ENCODE assay signal across 8 mouse cellular contexts in genomic region chr2:73585347-73585831, GRCm38 (mm10). TPM values are rescaled to one million over a fixed set of nuclear protein-coding genes. Genes with fewer than 3 reads are reported as not detected.
DNase-seq lines count a peak whose midpoint lies in the region; ATAC-seq lines count a peak whose summit lies in the region.

No protein-coding gene starts in this region.

- peaks cover 21% of the 10 kb centered on the region for H3K4me1 ChIP-seq in embryonic facial prominence, embryonic 13.5 days
- H3K4me1 ChIP-seq in hindbrain, embryonic 13.5 days (replicated peaks), result peaks cover 20% of the 10 kb centered on the region
- peaks cover 4% of the 10 kb centered on the region for H3K4me1 ChIP-seq in liver, embryonic 11.5 days (replicated peaks; ENCODE audit: control insufficient read depth, insufficient read depth, low read length)
- peaks cover 12% of the 10 kb centered on the region; the same call in 1 of the 2 replicates for H3K4me1 ChIP-seq in stomach, embryonic 14.5 days (ENCODE audit: control insufficient read depth, insufficient read depth, low read length)

- peak overlapping the region; percentile 63 for H3K9ac ChIP-seq in embryonic facial prominence, embryonic 13.5 days
- H3K9ac ChIP-seq in hindbrain, embryonic 13.5 days, result peak overlapping the region; percentile 60
- peak overlapping the region; percentile 48; the same call in 1 of the 2 replicates for H3K9ac ChIP-seq in liver, embryonic 11.5 days (ENCODE audit: low read depth, low read length)
- peak overlapping the region; percentile 18; the same call in 1 of the 2 replicates for H3K9ac ChIP-seq in stomach, embryonic 14.5 days (replicated peaks; ENCODE audit: low read depth, low read length)

- peak overlapping the region; percentile 67 for H3K4me2 ChIP-seq in embryonic facial prominence, embryonic 13.5 days
- peak overlapping the region; percentile 62 for H3K4me2 ChIP-seq in hindbrain, embryonic 13.5 days
- peak overlapping the region; percentile 86 for H3K4me2 ChIP-seq in liver, embryonic 11.5 days
- H3K4me2 ChIP-seq in stomach, embryonic 14.5 days (replicated peaks; ENCODE audit: low read depth, low read length), result peak overlapping the region; percentile 51

- peak overlapping the region; percentile 46 for H3K4me3 ChIP-seq in embryonic facial prominence, embryonic 13.5 days
- peak overlapping the region; percentile 40 for H3K4me3 ChIP-seq in hindbrain, embryonic 13.5 days
- peak overlapping the region; percentile 54 for H3K4me3 ChIP-seq in liver, embryonic 11.5 days (ENCODE audit: low read depth, low read length)
- H3K4me3 ChIP-seq in stomach, embryonic 14.5 days (ENCODE audit: low read depth, low read length), result peak overlapping the region; percentile 39

- H3K27ac ChIP-seq in embryonic facial prominence, embryonic 13.5 days, result 0 out of 2 replicates have a peak overlapping the region, but pooled peaks have one; percentile 1
- no peak overlapping the region; the same call in 1 of the 2 replicates for H3K27ac ChIP-seq in hindbrain, embryonic 13.5 days
- no peak overlapping the region for H3K27ac ChIP-seq in liver, embryonic 11.5 days (ENCODE audit: low read depth, low read length)
- H3K27ac ChIP-seq in stomach, embryonic 14.5 days (ENCODE audit: low read length), result peak overlapping the region; percentile 49; the same call in 1 of the 2 replicates

- WGBS in embryonic facial prominence, embryonic 13.5 days, result 12% methylated on average over 12 of the region's 12 CpGs
- WGBS in hindbrain, embryonic 13.5 days, result 14% methylated on average over 12 of the region's 12 CpGs
- WGBS in liver, embryonic 11.5 days, result 15% methylated on average over 12 of the region's 12 CpGs
- WGBS in stomach, embryonic 14.5 days, result 11% methylated on average over 12 of the region's 12 CpGs

- H3K9me3 ChIP-seq in embryonic facial prominence, embryonic 13.5 days, result no peaks in the 10 kb centered on the region
- no peaks in the 10 kb centered on the region for H3K9me3 ChIP-seq in hindbrain, embryonic 13.5 days
- H3K9me3 ChIP-seq in liver, embryonic 11.5 days (ENCODE audit: control insufficient read depth, low read length), result no peaks in the 10 kb centered on the region
- no peaks in the 10 kb centered on the region for H3K9me3 ChIP-seq in stomach, embryonic 14.5 days (ENCODE audit: control insufficient read depth, low read depth, low read length)

- DNase-seq in cerebellum, adult 8-10 months, result no peak
- DNase-seq in 3T3-L1 (ENCODE audit: low read depth, low spot score), result peak; percentile 68
- DNase-seq in liver, embryonic 11.5 days (ENCODE audit: low spot score), result no peak
- no peak for DNase-seq in thymus, postnatal 10 days (ENCODE audit: low spot score in 2 of 2)

- peaks cover 20% of the 10 kb centered on the region for H3K27me3 ChIP-seq in embryonic facial prominence, embryonic 13.5 days
- peaks cover 17% of the 10 kb centered on the region for H3K27me3 ChIP-seq in hindbrain, embryonic 13.5 days
- no peaks in the 10 kb centered on the region for H3K27me3 ChIP-seq in liver, embryonic 11.5 days (replicated peaks; ENCODE audit: control insufficient read depth, insufficient read depth, low read length)
- no peaks in the 10 kb centered on the region for H3K27me3 ChIP-seq in stomach, embryonic 14.5 days (ENCODE audit: control insufficient read depth, insufficient read depth, low read length)

- H3K36me3 ChIP-seq in embryonic facial prominence, embryonic 13.5 days, result no peaks in the 10 kb centered on the region
- H3K36me3 ChIP-seq in hindbrain, embryonic 13.5 days, result no peaks in the 10 kb centered on the region
- H3K36me3 ChIP-seq in liver, embryonic 11.5 days (ENCODE audit: control insufficient read depth, insufficient read depth, low read length), result no peaks in the 10 kb centered on the region
- H3K36me3 ChIP-seq in stomach, embryonic 14.5 days (ENCODE audit: control insufficient read depth, insufficient read depth, low read length), result no peaks in the 10 kb centered on the region

- peak; percentile 46 for ATAC-seq in cerebellum, adult (ENCODE audit: insufficient number of reproducible peaks, low FRiP score, low TSS enrichment)
- ATAC-seq in embryonic facial prominence, embryonic 13.5 days (ENCODE audit: insufficient number of reproducible peaks, insufficient read depth, low FRiP score, low TSS enrichment, low read depth), result no peak
- ATAC-seq in hindbrain, embryonic 13.5 days (ENCODE audit: low FRiP score), result 0 out of 2 replicates have a peak, but pooled peaks have one; percentile 8
- peak; percentile 34; the same call in 1 of the 2 replicates for ATAC-seq in liver, embryonic 11.5 days (replicated peaks; ENCODE audit: low FRiP score)
- ATAC-seq in stomach, embryonic 14.5 days (ENCODE audit: insufficient number of reproducible peaks, insufficient read depth, low FRiP score, low read depth), result peak; percentile 29; the same call in 1 of the 2 replicates

RNA-seq across cellular contexts. Expression of gene Chrna1, which starts 5.3 kb away (rescaled TPM):
- polyA plus RNA-seq in embryonic facial prominence, embryonic 13.5 days (2015; fragmentation: Nextera tagmentation; extraction: Ambion mirVana), result 1.5 and 3.2 TPM in 2 replicates
- 0.40 and 0.45 TPM in 2 replicates for polyA plus RNA-seq in hindbrain, embryonic 13.5 days (2015; fragmentation: Nextera tagmentation; extraction: Ambion mirVana)
- 0.66 and 0.70 TPM in 2 replicates for polyA plus RNA-seq in liver, embryonic 11.5 days (2014; fragmentation: Nextera tagmentation; extraction: Ambion mirVana)
- 0.07 and 0.11 TPM in 2 replicates for polyA plus RNA-seq in stomach, embryonic 14.5 days (2014; fragmentation: Nextera tagmentation; extraction: Ambion mirVana)

RNA-seq across cellular contexts. Expression of gene Wipf1, which starts 55.9 kb away (rescaled TPM):
- polyA plus RNA-seq in embryonic facial prominence, embryonic 13.5 days (2015; fragmentation: Nextera tagmentation; extraction: Ambion mirVana), result 19.9 and 23.4 TPM in 2 replicates
- polyA plus RNA-seq in hindbrain, embryonic 13.5 days (2015; fragmentation: Nextera tagmentation; extraction: Ambion mirVana), result 2.3 and 2.5 TPM in 2 replicates
- polyA plus RNA-seq in liver, embryonic 11.5 days (2014; fragmentation: Nextera tagmentation; extraction: Ambion mirVana), result 12.0 and 12.7 TPM in 2 replicates
- polyA plus RNA-seq in stomach, embryonic 14.5 days (2014; fragmentation: Nextera tagmentation; extraction: Ambion mirVana), result 11.5 and 12.0 TPM in 2 replicates

Comparison
In these comparisons a context has a peak if more than half of its experiments do, and no peak if none do; other contexts are left out.
1. H3K27ac ChIP-seq: peak in embryonic facial prominence, embryonic 13.5 days (single experiment) and stomach, embryonic 14.5 days (single experiment); none in hindbrain, embryonic 13.5 days (single experiment) and liver, embryonic 11.5 days (single experiment).
2. Peak in every context shown above with its lines, with median percentiles within 50 percentile points of each other: H3K4me2 ChIP-seq, H3K4me3 ChIP-seq and H3K9ac ChIP-seq.